Mouse (Mus musculus) erythroblast, embryonic 14.5 days (primary cell): ENCODE measurements around the gene Tmeff1.

Experiments
- GATA1 ChIP-seq: IDR thresholded peaks from 2 replicates; pipeline ENCODE4 v1.6.1; 2012; ENCODE audit warnings: low read length, inconsistent platforms, mixed read lengths
- TAL1 ChIP-seq: IDR thresholded peaks from 3 replicates; pipeline ENCODE4 v1.6.1; 2012; ENCODE audit warnings: low read length, inconsistent platforms, mixed read lengths

GRCm38 (mm10) chr4:48620121-48620520 is 35.1 kb downstream of the Tmeff1 start:
- no peak for TF ChIP-seq TAL1
- no peak for TF ChIP-seq GATA1
